Mouse (Mus musculus): ENCODE measurements around the gene Lrch1.

- TF ChIP-seq CTCF (IDR thresholded peaks at IDR 0.05), result no peak
- no peak for TF ChIP-seq EP300 (IDR thresholded peaks at IDR 0.05)
These were observed 95.8 kb downstream of the Lrch1 start for GRCm38 (mm10) chr14:74851866-74852265.

Measured in lung, postnatal 0 days (tissue).